Mouse (Mus musculus) c-Kit-positive CD71-negative TER-119-negative erythroid progenitor cells, embryonic 14.5 days (primary cell): ENCODE results near the gene Dbh.

Source experiments
- DNase-seq: peaks from one replicate; pipeline ENCODE4 v3.0.0-alpha.2; 2013; ENCODE audit warnings: low read depth

Gene Dbh

DNA sequence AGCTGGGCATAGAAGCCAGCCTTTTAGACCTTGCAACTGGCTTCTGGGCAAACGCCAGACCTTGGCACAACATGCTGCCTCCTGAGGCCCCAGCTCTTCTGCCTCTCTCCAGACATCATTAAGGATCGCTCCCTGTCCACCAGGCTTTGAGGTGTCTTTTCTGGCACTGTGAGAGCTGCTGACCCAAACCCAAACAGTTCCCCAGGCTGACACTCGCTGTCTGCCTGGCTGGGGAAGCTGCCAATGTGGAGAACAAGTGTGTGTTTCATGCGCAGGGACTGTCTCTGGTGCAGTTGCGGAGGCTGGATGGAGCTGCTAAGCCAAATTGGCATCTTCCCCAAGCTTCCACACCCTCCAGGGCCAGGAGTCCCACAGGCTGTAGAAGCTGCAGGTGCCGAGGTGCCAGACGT lies 58.0 kb downstream of the Dbh start:
- no peak for DNase-seq

DNA sequence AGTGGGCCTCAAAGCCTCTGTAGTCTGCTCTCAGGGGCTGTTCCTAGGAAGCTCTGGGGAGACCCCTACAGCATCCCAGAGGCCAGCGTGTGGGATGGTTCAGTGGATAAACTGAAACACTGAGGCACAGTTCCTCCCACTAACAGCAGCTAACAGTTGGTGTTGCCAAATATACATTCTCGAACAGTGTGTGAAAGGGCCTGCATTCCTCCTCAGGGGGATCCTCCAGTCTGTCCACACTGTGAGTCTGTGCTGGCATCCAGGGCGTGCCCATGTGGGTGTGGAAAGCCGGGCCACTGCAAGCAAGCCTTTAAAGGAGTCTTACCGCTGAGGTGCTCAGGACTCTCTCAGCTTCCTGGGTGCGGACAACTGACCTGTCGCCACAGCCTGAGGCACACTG lies 61.5 kb downstream of the Dbh start:
- DNase-seq = no peak

DNA sequence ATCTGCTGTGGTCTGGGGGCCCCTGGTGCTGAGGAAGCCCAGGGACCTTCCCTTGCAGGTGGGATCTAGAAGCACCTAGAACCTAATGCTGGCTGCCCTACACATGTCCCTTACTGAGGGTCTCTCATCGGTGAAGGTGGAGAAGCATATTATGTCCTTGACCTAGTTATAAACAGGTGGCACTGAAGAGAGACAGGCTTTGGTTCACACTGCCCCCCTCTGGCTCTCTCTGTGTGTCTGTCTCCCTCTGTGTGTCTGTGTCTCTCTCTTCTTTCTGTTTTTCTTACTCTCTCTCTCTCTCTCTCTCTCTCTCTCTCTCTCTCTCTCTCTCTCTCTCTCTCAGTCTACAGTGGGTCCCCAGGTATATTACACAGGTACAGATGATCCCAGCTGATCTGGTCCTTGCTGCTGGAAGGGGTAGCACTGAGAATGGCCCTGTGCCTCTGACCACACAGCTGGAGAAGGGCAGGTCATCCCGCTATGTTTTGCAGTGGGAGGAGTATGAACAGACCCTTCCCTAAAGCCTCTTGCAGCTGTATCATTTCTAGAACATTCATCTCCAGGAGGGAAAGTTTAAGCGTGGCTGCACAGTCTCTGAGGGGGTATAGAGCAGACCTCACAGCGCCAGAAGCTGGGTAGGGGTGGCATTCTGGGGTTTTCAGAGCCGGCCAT lies 63.9 kb downstream of the Dbh start:
- no peak for DNase-seq

DNA sequence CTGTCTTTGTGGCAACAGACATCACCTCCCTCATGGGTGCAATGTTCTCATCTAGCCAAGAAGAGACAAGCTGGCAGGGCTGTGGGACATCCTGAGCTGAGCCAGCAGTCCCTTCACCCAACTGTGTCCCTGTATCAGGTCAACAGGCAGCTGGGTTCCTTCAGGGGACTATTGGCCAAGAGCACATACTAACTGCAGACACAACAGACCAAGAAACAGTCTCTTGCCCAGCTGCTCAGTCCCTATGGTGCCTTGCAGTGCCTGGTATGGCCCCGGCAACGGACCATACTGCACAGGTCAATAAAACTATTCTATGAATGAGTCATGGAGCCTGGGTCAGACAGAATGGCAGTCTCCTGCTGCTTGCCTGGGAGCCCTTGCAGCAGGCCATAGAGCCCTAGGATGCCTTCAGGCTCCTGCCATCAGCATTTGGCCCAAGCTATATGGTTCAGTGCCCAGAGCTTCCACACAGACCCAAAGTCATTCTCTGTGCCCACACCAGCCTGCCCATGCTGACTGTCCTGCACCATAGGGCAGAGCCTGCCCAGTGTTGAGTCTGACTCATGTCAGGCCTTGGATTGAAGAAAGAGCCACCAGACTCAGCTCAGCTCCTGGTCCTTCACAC lies 64.6 kb downstream of the Dbh start:
- no peak for DNase-seq

DNA sequence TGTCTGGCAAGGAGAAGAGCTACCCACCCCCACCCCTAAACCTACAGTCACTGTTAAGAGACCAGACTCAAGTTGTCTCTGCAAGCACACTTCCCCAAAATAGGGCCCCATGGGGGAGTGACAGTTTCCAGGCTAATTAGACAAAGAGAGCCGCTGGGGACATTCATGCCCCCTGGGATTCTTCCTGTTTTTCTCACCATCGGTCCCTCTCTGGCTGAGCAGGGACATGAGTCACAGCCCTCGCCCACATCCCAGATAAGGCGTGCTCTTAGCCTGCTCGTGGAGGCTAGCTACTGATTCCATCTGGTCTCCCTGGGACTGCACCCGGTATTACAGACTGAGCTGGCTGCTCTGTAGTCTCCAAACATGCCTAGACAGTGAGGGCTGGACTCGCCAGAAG lies 67.3 kb downstream of the Dbh start:
- DNase-seq = peak; percentile 84
